Mouse (Mus musculus) bone marrow macrophage, adult 2 months (primary cell): Measurements from ENCODE around the gene Sfxn1. TPM values are rescaled to one million over a fixed set of nuclear protein-coding genes. Genes with fewer than 3 reads are reported as not detected.

ENCODE experiments used
- H3K27ac ChIP-seq: 2 replicates; pipeline ENCODE4 v1.5.1; 2012; ENCODE audit warnings: low read depth, low read length; ENCODE audit not compliant: insufficient read depth
- H3K4me1 ChIP-seq: 2 replicates; pipeline ENCODE4 v1.6.1; 2012; ENCODE audit warnings: low read length; ENCODE audit not compliant: control insufficient read depth, insufficient read depth
- H3K4me3 ChIP-seq: 2 replicates; pipeline ENCODE4 v1.5.1; 2012; ENCODE audit warnings: mild to moderate bottlenecking, low read length, moderate library complexity; ENCODE audit not compliant: insufficient read depth
- CTCF ChIP-seq: IDR thresholded peaks from 2 replicates; pipeline ENCODE4 v1.5.1; 2012; ENCODE audit warnings: low read depth, mild to moderate bottlenecking, low read length, moderate library complexity
- POLR2A ChIP-seq: IDR thresholded peaks from 2 replicates; pipeline ENCODE4 v1.6.1; 2012; ENCODE audit warnings: mild to moderate bottlenecking, low read depth, low read length, borderline replicate concordance
- polyA plus RNA-seq: library from polyadenylated mRNA; stranded (reverse); fragments of >200 nt; gene quantifications from 2 replicates; pipeline ENCODE4 v1.2.4, GENCODE M21; 2012; ENCODE audit not compliant: missing spikeins, insufficient read depth, insufficient read length

Gene Sfxn1
- polyA plus RNA-seq, 1 experiment = 10.5 TPM

DNA sequence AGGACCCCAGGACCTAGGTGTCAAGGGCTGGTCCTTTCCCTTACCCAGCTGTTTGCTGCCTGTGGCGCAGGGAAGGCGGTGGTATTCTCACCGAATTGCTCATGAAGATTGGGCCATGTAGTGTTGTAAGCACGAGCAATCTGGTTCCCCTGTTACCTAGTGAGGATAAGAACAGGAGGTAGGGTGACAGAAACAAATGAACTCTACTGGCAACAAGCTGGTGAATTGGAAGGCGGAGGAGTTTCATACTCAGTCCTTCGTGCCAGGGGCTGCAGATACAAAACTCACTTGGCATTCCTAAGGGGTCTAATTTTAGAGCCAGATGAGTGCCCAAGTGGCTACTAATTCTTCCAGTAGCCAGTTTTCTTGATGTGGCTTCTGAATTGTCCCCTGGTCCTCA, 4.4 kb downstream of the Sfxn1 start:
- Histone ChIP-seq H3K27ac (no peak overlapping the region), H3K4me1 (peaks cover 30% of the 10 kb centered on the region), H3K4me3 (no peak overlapping the region)
- no peak for TF ChIP-seq CTCF
- no peak for TF ChIP-seq POLR2A

DNA sequence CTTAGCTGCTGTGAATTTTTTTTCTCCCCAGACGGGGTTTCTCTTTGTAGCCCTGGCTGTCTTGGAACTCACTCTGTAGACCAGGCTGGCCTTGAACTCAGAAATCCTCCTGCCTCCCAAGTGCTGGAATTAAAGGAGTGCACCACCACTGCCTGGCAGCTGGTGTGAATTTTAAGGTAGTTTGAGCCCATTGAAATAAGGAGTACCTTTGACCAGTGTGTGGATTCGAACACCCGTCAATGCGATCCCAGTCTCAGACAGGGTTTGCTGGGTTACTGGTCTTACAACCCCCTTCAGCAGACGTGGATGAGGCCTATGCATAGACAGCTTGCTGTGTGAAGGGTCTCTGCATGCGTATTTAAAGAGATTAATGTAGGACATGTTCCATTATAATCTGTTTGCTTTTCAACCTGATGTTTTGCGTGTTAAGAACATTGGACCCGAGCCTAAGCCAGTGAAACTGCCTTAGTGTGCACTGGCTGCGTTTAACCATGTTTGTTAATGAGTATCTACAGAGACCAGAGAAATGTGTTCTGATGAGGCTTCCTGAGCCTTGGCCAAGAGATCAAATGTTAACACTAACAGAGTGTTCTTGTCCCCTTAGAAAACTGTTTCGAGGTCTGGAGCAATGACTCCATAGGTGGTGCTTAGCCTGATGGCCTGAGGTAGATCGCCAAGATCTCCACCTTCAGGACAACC, 5.2 kb downstream of the Sfxn1 start:
- H3K4me3 ChIP-seq = no peak overlapping the region
- no peak overlapping the region for H3K27ac ChIP-seq
- no peak for TF ChIP-seq CTCF
- H3K4me1 ChIP-seq = peaks cover 30% of the 10 kb centered on the region

DNA sequence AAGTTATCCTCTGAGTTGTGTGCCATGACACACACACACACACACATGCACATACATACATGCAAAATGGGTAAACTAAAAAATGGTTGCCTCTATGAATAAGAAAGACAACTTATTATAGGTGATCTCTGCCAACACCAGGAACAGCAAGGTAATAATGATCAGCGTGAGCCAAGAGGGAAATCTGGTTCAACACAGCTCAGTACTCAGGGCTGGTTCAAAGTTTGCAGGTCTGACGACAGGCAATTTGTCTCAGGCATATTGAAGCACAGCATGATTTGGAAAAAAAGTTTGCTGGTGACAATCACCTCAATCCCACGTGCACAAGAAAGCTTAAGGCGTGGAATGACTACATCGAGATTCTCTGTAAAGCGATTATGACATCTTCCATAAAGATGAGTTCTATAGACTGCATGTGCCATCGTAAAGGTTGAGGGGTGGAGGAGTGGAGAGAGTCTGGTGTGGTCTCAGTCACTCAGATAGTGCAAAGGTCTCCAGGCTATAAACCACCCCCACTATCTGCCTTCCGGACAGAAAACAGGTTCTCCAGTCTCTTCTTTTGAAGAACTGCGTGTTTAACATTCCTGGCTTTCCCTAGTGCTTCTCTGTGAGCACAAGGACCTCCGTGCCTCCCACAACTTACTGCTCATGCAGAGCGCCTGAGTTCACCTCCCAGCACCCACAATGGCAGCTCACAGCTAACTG, 6.0 kb downstream of the Sfxn1 start:
- TF ChIP-seq POLR2A (no peak), CTCF (no peak)
- H3K4me3 ChIP-seq = no peak overlapping the region
- H3K4me1 ChIP-seq = peaks cover 30% of the 10 kb centered on the region
- H3K27ac ChIP-seq = no peak overlapping the region

DNA sequence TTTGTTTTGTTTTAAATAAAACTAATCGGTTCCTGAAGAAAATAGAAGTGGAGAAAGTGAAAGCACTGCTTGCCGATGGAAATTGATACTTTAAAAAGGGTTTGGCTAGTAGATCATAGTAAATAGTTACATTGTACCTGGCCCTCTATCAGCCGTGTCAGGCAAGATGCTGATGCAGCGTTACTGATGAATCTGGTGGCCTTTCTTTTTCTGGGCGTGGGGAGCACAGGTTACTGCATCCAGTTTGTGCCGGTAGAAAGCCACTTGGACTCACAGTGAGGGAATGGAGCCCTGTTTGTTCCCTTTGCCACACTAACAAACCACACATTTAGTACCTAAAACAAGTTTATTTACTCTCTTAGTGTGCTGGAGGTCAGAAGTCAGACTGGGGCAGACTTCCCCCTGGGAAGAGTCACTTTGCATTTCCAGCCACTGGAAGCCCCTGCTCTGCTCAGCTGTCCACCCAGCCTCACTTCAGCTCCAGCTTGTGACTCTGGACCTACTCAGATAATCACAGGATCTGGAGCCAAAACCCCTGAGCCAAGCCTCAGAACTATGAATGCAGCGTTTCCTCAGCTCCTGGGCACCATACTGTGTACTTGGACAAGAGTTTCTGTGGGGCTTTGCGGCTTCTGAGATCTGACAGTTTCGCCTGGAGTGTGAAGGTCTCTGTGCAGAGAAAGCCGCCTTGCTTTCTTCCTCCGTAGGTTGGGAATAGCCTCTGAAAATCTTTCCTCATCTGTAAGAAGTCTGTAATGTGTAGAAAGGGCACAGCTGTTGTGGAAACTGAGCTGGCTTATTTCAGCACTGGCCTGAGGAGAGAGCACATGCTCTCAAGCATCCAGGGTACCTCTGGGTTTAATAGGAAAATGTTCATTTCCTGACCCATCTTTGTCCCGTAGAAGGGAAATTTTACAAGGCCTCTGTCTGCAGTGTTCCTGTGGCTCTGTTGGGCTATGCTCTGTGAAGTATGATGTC, 8.4 kb downstream of the Sfxn1 start:
- H3K4me3 ChIP-seq = no peak overlapping the region
- H3K4me1 ChIP-seq = peaks cover 28% of the 10 kb centered on the region
- no peak overlapping the region for H3K27ac ChIP-seq
- no peak for TF ChIP-seq CTCF
- no peak for TF ChIP-seq POLR2A

GRCm38 (mm10) chr13:54080785-54081184, 9.1 kb downstream of the Sfxn1 start:
- H3K4me1 ChIP-seq = peaks cover 28% of the 10 kb centered on the region
- no peak overlapping the region for H3K4me3 ChIP-seq
- TF ChIP-seq POLR2A (no peak), CTCF (no peak)
- H3K27ac ChIP-seq = no peak overlapping the region

GRCm38 (mm10) chr13:54082946-54083345, 11.3 kb downstream of the Sfxn1 start:
- Histone ChIP-seq H3K4me3 (no peak overlapping the region), H3K27ac (no peak overlapping the region), H3K4me1 (peaks cover 28% of the 10 kb centered on the region)
- TF ChIP-seq CTCF = no peak
- no peak for TF ChIP-seq POLR2A

GRCm38 (mm10) chr13:54084178-54084577, 12.5 kb downstream of the Sfxn1 start:
- Histone ChIP-seq H3K4me1 (peaks cover 20% of the 10 kb centered on the region), H3K4me3 (no peak overlapping the region), H3K27ac (no peak overlapping the region)
- TF ChIP-seq POLR2A = no peak
- TF ChIP-seq CTCF = no peak

GRCm38 (mm10) chr13:54084826-54085225, 13.2 kb downstream of the Sfxn1 start:
- TF ChIP-seq POLR2A (no peak), CTCF (no peak)
- no peak overlapping the region for H3K4me3 ChIP-seq
- peaks cover 16% of the 10 kb centered on the region for H3K4me1 ChIP-seq

GRCm38 (mm10) chr13:54085266-54085665, 13.6 kb downstream of the Sfxn1 start:
- TF ChIP-seq POLR2A = no peak
- no peak for TF ChIP-seq CTCF
- Histone ChIP-seq H3K4me3 (no peak overlapping the region), H3K4me1 (peaks cover 11% of the 10 kb centered on the region), H3K27ac (no peak overlapping the region)

More at GRCm38 (mm10) chr13:54084826-54085225, 13.2 kb downstream of the Sfxn1 start:
- H3K27ac ChIP-seq = no peak overlapping the region

DNA sequence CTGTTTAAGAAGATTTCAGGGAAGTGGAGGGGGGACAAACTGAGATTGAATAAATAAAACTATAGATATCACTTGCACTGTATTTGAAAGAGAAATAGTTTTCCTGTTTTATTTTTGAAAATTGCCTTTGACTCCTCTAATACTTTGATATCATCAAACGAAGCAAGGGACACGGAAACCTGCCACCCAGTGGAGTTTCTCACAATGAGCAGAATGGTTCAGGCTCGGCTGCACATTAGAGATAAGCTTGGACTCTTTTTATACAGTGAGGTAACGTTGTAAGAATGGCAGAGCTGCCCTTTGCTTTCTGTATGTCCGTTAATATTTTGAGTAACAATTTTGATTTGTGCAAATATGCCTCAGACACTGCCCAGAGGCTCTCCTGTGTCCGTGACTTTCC, 20.1 kb downstream of the Sfxn1 start:
- TF ChIP-seq POLR2A (no peak), CTCF (no peak)
- Histone ChIP-seq H3K4me1 (no peaks in the 10 kb centered on the region), H3K27ac (no peak overlapping the region), H3K4me3 (no peak overlapping the region)
